Mouse (Mus musculus): ENCODE results near the gene Cox4i2.

GRCm38 (mm10) chr2:152733201-152733600, 20.8 kb upstream of the Cox4i2 start:
- TF ChIP-seq POLR2A (IDR thresholded peaks at IDR 0.05; ENCODE audit: extremely low read depth, insufficient read depth, low read length) = no peak
- no peak for TF ChIP-seq CTCF (IDR thresholded peaks at IDR 0.05; ENCODE audit: extremely low read depth, insufficient read depth, low read length)
